Mouse (Mus musculus): ENCODE results near the gene Il24. TPM values are rescaled to one million over a fixed set of nuclear protein-coding genes. Genes with fewer than 3 reads are reported as not detected.
A peak's percentile ranks its signal among the peaks of the same experiment; 100 is the strongest.

Il24 gene
- polyA plus RNA-seq, 1 experiment from 2014 or later = 0.13 TPM

DNA sequence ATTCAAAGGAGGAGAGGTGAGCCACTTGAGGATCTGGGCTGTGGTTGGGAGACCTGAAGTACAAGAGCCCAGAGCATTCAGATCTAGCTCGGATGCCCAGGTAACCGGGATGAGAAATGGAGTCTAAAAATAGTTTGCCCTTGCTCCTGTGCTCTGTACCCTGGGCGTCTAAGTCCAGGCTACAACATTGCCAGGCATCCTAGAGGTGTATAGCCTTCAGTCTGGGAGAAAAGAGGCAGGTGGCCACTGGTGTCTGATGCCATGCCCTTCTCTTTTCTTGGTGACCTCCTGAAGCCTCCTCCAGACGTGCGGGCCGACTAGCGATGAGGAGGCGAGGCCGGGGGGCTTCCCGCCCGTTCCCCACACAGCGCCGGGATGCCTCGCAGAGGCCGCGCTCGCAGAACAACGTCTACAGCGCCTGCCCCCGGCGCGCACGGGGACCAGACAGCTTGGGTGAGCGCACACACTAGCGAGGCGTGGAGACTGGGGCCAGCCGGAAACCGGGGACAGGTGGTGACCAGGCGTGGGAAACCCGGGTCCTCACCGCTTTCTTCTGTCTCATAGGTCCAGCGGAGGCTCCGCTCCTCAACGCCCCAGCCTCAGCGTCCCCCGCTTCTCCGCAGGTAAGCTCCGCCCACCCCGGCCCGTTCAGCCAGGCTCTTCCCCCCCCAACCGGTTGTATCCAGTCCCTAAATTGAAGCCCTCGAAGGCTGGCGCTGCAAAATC is 9.2 kb downstream of the Il24 start:
- WGBS = 3% methylated on average over 43 of the region's 43 CpGs
- Histone ChIP-seq H3K9me3 (replicated peaks) (no peaks in the 10 kb centered on the region), H3K27ac (no peak overlapping the region), H3K9ac (peak overlapping the region; percentile 25), H3K4me1 (peaks cover 8% of the 10 kb centered on the region), H3K27me3 (peaks cover 51% of the 10 kb centered on the region), H3K36me3 (no peaks in the 10 kb centered on the region), H3K4me2 (peak overlapping the region; percentile 84), H3K4me3 (replicated peaks) (peak overlapping the region; percentile 47)
- peak; percentile 75 for ATAC-seq (replicated peaks; ENCODE audit: low FRiP score)

DNA sequence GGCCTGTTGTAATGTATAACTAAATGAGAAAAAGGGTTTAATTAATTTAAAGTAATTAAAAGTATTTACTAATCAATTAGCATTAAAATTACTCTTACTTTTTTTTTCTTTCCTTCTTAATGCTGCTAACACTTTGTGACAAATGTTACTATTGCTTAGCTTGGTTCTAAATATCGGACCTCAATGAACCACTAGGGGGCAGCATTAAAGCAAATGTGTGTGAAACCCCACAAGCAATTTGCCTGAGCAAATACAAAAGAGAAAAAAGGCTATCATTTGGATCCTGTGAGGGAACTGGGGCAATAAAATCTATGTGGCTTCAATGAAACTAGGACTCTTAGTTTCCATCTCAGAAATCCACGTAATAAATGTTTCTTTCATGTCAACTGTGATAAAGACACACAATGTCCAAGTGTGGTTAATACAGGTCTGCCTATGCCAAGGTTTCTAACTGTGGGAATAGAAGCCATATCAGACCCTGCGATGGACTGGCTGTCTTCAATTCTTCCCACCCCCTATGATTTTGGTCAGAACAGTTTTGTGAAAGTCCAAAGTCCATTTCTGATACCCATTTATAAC is 10.2 kb downstream of the Il24 start:
- no peaks in the 10 kb centered on the region for H3K36me3 ChIP-seq
- no peaks in the 10 kb centered on the region for H3K9me3 ChIP-seq (replicated peaks)
- no peak overlapping the region for H3K27ac ChIP-seq
- no peak overlapping the region for H3K9ac ChIP-seq
- ATAC-seq (replicated peaks; ENCODE audit: low FRiP score) = no peak
- peaks cover 8% of the 10 kb centered on the region for H3K4me1 ChIP-seq
- WGBS = 23% methylated on average over 3 of the region's 3 CpGs
- H3K27me3 ChIP-seq = peaks cover 51% of the 10 kb centered on the region
- H3K4me3 ChIP-seq (replicated peaks) = no peak overlapping the region
- no peak overlapping the region for H3K4me2 ChIP-seq

DNA sequence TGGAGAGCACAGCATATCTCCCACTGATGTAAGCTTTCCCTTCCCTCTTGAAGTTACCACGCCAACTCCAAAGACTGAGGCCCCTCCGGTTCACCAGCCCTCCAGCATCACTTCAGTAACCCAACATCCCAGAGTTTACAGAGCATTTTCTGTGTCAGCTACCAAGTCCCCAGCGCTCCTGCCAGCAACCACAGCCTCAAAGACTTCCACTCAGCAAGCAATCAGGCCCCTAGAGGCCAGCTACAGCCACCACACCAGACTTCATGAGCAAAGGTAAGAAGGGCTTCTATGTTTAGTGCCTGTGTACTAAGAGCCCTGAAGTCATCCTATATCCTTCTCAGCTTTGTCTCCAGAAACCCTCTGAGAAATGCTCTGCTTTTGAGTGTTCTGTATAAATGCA is 11.3 kb downstream of the Il24 start:
- ATAC-seq (replicated peaks; ENCODE audit: low FRiP score) = no peak
- Histone ChIP-seq H3K27ac (no peak overlapping the region), H3K9me3 (replicated peaks) (no peaks in the 10 kb centered on the region), H3K4me2 (no peak overlapping the region), H3K36me3 (no peaks in the 10 kb centered on the region), H3K4me1 (peaks cover 8% of the 10 kb centered on the region), H3K9ac (no peak overlapping the region), H3K27me3 (peaks cover 45% of the 10 kb centered on the region), H3K4me3 (replicated peaks) (no peak overlapping the region)
- WGBS = 71% methylated on average over 3 of the region's 3 CpGs

GRCm38 (mm10) chr1:130875139-130875538 is 12.1 kb downstream of the Il24 start:
- 40% methylated on average over 3 of the region's 3 CpGs for WGBS
- no peak overlapping the region for H3K27ac ChIP-seq
- H3K9me3 ChIP-seq (replicated peaks) = no peaks in the 10 kb centered on the region
- no peak overlapping the region for H3K9ac ChIP-seq
- ATAC-seq (replicated peaks; ENCODE audit: low FRiP score) = no peak
- H3K4me1 ChIP-seq = peaks cover 8% of the 10 kb centered on the region
- no peaks in the 10 kb centered on the region for H3K36me3 ChIP-seq
- no peak overlapping the region for H3K4me3 ChIP-seq (replicated peaks)
- H3K4me2 ChIP-seq = no peak overlapping the region
- peaks cover 38% of the 10 kb centered on the region for H3K27me3 ChIP-seq

- Histone ChIP-seq H3K36me3 (no peaks in the 10 kb centered on the region), H3K4me3 (replicated peaks) (no peak overlapping the region), H3K9me3 (replicated peaks) (no peaks in the 10 kb centered on the region), H3K4me1 (peaks cover 2% of the 10 kb centered on the region), H3K9ac (no peak overlapping the region), H3K4me2 (no peak overlapping the region), H3K27me3 (peaks cover 18% of the 10 kb centered on the region), H3K27ac (no peak overlapping the region)
- WGBS = 85% methylated on average over 2 of the region's 2 CpGs
- no peak for ATAC-seq (replicated peaks; ENCODE audit: low FRiP score)
Measured at GRCm38 (mm10) chr1:130872912-130873311, 14.3 kb downstream of the Il24 start.

DNA sequence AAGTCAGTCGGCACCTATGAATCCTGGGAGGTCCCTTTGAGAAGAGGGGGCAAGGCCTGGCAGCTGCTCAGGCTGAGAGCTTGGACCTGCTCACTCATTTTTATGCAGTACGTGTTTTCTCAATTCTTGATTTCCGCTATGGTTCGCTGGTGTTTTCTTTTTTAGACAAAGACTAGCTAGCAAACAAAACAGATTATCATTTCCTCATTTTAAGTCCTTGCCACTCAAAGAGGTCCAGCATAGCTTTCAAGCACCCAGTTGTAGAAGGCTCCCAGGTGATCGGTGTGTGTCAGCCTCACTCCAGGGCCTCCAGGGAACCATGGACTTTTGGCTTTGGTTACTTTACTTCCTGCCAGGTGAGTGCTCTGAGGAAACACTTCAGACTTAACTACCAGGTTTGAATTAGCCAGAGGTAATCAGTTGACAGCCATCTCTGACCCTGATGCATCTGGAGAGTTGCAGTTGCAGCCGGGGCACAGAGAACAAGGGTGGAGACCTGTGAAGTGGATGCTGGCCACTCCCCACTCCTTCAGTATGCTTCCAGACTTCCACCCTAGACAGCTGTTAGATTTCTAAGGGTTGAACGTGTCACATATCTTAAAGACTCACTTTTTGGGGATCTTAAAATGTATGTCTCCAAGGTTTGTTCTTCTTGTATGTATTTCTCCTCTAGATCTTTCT is 21.6 kb downstream of the Il24 start, which contains the start of gene Fcmr:
Gene Fcmr (plus strand): TSS at position 129 of the 681 bp plus-strand sequence.
- no peak within 1 kb of the TSS for H3K9ac ChIP-seq
- no peak for ATAC-seq (replicated peaks; ENCODE audit: low FRiP score)
- no peaks in the 10 kb centered on the region for H3K9me3 ChIP-seq (replicated peaks)
- H3K4me1 ChIP-seq = no peaks in the 10 kb centered on the region
- whole genome bisulfite sequencing = 77% methylated on average over 7 of the region's 7 CpGs
- H3K27me3 ChIP-seq = no peaks in the 10 kb centered on the region
- no peaks in the 10 kb centered on the region for H3K36me3 ChIP-seq
- H3K27ac ChIP-seq = no peak within 1 kb of the TSS
- H3K4me2 ChIP-seq = no peak within 1 kb of the TSS
- no peak within 1 kb of the TSS for H3K4me3 ChIP-seq (replicated peaks)

DNA sequence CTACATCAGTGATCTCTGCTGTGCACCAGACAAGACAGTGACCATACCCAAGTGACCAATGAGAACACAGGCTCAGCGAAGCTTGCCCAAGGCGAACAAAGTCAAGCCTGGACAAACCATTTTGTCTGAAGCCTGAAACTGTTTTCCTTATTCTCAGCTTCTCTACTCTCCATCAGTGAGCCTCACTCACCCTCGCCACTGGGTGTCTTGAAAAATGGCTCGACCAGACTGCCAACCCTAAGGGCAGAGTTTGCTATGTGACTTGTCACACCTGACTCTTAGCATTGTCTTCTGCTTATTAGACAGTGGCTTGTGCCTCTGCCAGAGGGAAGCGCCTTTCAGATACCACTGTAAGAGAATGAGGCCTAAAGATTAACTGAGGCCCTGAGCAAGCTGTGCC is 22.5 kb downstream of the Il24 start:
- H3K27me3 ChIP-seq = no peaks in the 10 kb centered on the region

DNA sequence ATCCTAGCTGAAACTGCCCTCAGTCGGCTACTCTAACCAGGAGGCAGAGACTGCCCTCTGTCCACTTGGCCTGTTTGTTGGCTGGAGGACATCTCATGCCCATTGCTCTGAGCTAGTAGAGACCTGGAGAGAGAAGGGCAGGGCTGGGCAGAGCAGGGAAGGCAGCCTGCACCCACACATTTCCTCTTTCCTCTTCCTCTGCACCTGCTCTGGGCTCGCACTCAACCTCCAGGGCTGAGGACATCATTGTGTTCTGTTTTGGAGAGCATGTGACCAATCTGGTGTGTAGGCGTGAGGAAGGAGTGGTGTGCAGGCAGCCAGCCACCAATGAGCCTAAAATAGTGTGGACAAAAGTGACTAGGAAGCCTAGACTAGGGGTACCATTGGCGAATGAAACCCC is 23.0 kb downstream of the Il24 start:
- Histone ChIP-seq H3K27me3 (no peaks in the 10 kb centered on the region), H3K4me1 (no peaks in the 10 kb centered on the region), H3K9ac (no peak overlapping the region), H3K4me3 (replicated peaks) (no peak overlapping the region), H3K27ac (no peak overlapping the region), H3K9me3 (replicated peaks) (no peaks in the 10 kb centered on the region), H3K36me3 (no peaks in the 10 kb centered on the region), H3K4me2 (no peak overlapping the region)
- ATAC-seq (replicated peaks; ENCODE audit: low FRiP score) = no peak
- WGBS = 81% methylated on average over 4 of the region's 4 CpGs

More for the DNA sequence above, 22.5 kb downstream of the Il24 start:
- no peak overlapping the region for H3K4me3 ChIP-seq (replicated peaks)
- no peak overlapping the region for H3K27ac ChIP-seq
- H3K9ac ChIP-seq = no peak overlapping the region
- no peak for ATAC-seq (replicated peaks; ENCODE audit: low FRiP score)
- H3K9me3 ChIP-seq (replicated peaks) = no peaks in the 10 kb centered on the region
- 86% methylated on average over 5 of the region's 5 CpGs for WGBS
- no peaks in the 10 kb centered on the region for H3K36me3 ChIP-seq
- H3K4me2 ChIP-seq = no peak overlapping the region
- H3K4me1 ChIP-seq = no peaks in the 10 kb centered on the region

GRCm38 (mm10) chr1:130857456-130857855 is 29.8 kb downstream of the Il24 start:
- H3K9me3 ChIP-seq (replicated peaks) = no peaks in the 10 kb centered on the region
- H3K4me2 ChIP-seq = no peak overlapping the region
- 65% methylated on average over 4 of the region's 4 CpGs for WGBS
- no peaks in the 10 kb centered on the region; the same call in 1 of the 2 replicates for H3K4me1 ChIP-seq
- no peaks in the 10 kb centered on the region for H3K36me3 ChIP-seq
- H3K9ac ChIP-seq = no peak overlapping the region
- ATAC-seq (replicated peaks; ENCODE audit: low FRiP score) = no peak
- no peaks in the 10 kb centered on the region for H3K27me3 ChIP-seq
- H3K27ac ChIP-seq = no peak overlapping the region
- no peak overlapping the region for H3K4me3 ChIP-seq (replicated peaks)

- whole genome bisulfite sequencing = 78% methylated on average over 2 of the region's 2 CpGs
- Histone ChIP-seq H3K4me3 (replicated peaks) (no peak overlapping the region), H3K9me3 (replicated peaks) (no peaks in the 10 kb centered on the region), H3K36me3 (no peaks in the 10 kb centered on the region), H3K4me1 (no peaks in the 10 kb centered on the region; the same call in 1 of the 2 replicates), H3K27me3 (no peaks in the 10 kb centered on the region), H3K27ac (no peak overlapping the region), H3K4me2 (no peak overlapping the region), H3K9ac (no peak overlapping the region)
- ATAC-seq (replicated peaks; ENCODE audit: low FRiP score) = no peak
Measured at GRCm38 (mm10) chr1:130855723-130856122, 31.5 kb downstream of the Il24 start.

GRCm38 (mm10) chr1:130854819-130855218 is 32.4 kb downstream of the Il24 start:
- no peak overlapping the region for H3K4me3 ChIP-seq (replicated peaks)
- no peak overlapping the region for H3K9ac ChIP-seq
- H3K27ac ChIP-seq = no peak overlapping the region
- 85% methylated on average over 9 of the region's 9 CpGs for WGBS
- ATAC-seq (replicated peaks; ENCODE audit: low FRiP score) = no peak
- no peaks in the 10 kb centered on the region for H3K27me3 ChIP-seq
- no peaks in the 10 kb centered on the region for H3K36me3 ChIP-seq
- no peaks in the 10 kb centered on the region; the same call in 1 of the 2 replicates for H3K4me1 ChIP-seq
- no peak overlapping the region for H3K4me2 ChIP-seq
- no peaks in the 10 kb centered on the region for H3K9me3 ChIP-seq (replicated peaks)

- ATAC-seq (replicated peaks; ENCODE audit: low FRiP score) = no peak
- Histone ChIP-seq H3K36me3 (no peaks in the 10 kb centered on the region), H3K27ac (no peak overlapping the region), H3K27me3 (no peaks in the 10 kb centered on the region), H3K9ac (no peak overlapping the region), H3K4me1 (no peaks in the 10 kb centered on the region; the same call in 1 of the 2 replicates), H3K9me3 (replicated peaks) (no peaks in the 10 kb centered on the region), H3K4me3 (replicated peaks) (no peak overlapping the region), H3K4me2 (no peak overlapping the region)
- 85% methylated on average over 5 of the region's 5 CpGs for WGBS
Measured at GRCm38 (mm10) chr1:130850405-130850804, 36.8 kb downstream of the Il24 start.
